Mouse (Mus musculus) megakaryocyte-erythroid progenitor cell, adult 5-6 weeks (primary cell): ENCODE data around the gene Surf2. TPM values are rescaled to one million over a fixed set of nuclear protein-coding genes. Genes with fewer than 3 reads are reported as not detected.
A peak's percentile ranks its signal among the peaks of the same experiment; 100 is the strongest.

Experiments
- ATAC-seq: replicated peaks from 2 replicates; pipeline ENCODE4 v1.8.0; 2016; ENCODE audit warnings: mild to moderate bottlenecking, inconsistent platforms; ENCODE audit not compliant: severe bottlenecking, poor library complexity, low FRiP score, low TSS enrichment
- total RNA-seq, 2 experiments: library from RNA; stranded (forward) in 1 of 2; stranded (reverse) in 1 of 2; fragments of 200-1000, 215-1000 nt in 1 of 2; fragments of >200 nt in 1 of 2; fragmentation: Nextera tagmentation in 1 of 2; gene quantifications; 2 replicates each; pipeline ENCODE4 v1.2.3; 2014 to 2017

Surf2 gene
- total RNA-seq, 2 experiments from 2014 or later: 80.3 to 146 TPM

DNA sequence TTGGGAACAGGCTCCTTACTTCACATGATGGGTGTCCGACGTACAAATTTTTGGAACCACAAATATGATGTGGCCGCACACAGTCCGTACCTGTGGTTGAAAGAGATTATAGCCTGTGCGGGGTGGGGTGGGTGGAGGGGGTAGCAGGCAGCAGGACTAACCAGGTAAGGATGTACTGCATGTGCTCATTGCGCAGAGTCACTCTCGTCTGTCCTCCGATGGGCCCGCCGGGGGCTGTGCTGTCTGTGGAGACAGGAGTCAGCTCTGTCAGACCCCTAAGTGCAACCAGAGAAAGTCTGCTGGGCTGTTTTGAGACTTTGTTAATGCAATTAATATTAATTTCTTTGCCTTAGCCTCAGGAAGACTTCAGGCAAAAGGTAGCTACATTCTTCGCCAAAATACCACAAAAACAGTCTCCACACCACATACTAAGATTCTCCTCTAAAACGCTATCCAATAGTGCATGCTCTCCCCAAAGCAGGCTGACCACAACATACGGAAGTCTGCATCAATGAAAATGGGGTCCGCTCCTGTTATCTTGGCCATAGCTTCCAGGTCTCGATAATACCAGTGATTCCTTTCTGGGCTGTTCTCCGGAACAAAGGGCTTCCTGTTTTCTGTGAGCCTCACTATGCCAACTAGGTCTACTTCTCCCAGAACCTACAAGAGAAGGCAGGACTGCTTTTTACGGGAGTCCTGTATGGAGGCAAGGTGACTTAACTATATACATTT lies 2.6 kb upstream of the Surf2 start:
- no peak for ATAC-seq

DNA sequence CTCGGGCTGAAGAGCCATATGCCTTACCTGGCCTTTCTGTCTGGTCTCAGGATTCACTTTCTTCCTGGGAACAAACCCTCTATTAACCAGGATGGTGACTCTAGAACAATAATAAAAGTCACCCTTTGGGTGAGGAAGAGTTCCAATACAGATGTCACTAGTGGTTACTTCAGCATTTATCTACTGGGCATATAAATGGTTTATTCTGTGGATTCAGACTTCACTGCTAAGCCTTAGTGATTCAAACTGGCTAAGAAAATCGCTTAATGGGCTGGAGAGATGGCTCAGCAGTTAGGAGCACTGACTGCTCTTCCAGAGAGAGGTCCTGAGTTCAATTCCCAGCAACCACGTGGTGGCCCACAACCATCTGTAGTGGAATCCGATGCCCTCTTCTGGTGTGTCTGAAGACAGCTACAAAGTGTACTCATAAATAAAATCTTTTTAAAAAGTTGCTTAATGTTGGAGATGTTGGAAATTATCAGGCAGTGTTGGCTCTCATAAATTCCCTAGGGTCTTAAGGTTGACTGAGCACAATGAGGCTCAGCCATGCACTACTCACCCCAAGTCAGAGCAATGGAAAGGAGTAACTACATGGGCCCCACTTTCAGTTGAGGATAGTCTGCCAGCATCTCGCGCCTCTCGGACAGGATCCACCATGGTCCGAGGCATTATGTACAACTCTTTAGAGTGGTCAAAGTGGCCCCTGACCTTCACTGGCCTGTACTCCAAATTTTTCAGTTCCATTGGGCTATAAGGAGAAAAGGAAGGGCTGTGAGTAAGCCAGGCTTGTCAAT lies 1.8 kb upstream of the Surf2 start:
- no peak for ATAC-seq

DNA sequence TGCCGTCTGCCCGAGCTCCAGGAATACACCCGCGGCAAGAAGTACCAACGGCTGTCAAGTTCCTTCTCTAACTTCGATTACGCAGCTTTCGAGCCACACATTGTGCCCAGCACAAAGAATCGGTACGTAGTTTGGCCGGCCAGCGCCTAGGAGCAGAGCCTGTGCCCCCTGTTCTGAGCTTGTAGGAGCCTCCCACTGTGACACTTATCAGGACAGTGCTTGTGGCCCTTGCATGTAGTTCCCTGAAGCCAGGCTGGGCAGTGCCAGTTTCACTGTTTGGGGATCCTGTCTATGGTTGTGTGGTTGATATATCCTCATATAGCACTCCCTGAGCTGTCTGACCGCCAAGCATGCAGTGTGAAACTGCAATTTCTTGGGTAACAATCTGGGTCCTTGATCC lies 571 bp downstream of the Surf2 start:
- peak; percentile 46 for ATAC-seq

DNA sequence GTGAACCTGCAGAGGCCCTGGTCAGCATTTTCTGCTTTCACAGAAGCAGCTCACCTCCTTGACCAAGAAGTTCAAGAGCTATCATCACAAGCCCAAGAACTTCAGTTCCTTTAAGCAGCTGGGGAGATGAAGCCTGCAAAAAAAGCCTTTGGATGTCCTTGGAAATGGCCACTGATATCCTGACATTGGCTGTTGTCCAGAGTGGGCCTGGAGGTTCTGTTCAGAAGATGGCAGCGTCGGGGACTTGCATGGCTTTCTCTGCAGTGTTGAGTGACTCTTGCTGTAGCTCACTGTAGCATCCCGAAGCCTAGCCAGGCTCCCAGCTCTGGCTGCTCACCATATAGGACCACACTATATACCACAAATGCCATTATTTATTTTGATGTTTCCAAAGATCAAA lies 3.5 kb downstream of the Surf2 start:
- ATAC-seq: no peak

DNA sequence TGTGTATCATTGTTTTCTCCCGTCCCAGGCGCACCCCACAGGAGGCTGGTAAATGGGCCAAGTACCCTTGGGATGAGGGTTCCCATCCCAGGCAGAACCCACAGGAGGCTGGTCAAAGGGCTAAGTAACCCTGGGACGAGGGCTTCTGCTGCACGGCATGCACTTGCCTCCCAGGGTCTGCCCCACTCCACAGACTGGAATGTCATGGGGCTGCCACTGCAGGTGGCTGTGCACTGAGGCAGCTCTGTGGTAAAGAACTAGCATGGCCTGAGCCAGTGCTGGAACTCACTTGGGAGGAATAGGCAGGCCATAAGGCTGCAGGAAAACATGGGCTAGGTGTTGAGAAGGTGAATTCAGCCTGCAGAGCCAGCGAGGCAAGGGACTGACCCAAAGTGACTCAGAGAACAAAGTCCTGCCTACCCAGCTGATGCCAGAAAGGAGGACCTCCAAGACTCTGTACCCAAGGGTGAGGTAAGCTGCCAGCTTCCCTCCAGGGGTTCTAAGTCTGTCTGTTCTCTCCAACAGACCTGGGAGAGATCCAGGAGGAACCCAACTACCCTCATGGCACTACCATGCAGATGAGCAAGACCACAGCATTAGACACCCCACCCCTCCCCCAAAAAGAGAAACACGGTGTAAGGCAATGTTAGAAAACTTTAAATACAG lies 4.2 kb downstream of the Surf2 start:
- no peak for ATAC-seq

DNA sequence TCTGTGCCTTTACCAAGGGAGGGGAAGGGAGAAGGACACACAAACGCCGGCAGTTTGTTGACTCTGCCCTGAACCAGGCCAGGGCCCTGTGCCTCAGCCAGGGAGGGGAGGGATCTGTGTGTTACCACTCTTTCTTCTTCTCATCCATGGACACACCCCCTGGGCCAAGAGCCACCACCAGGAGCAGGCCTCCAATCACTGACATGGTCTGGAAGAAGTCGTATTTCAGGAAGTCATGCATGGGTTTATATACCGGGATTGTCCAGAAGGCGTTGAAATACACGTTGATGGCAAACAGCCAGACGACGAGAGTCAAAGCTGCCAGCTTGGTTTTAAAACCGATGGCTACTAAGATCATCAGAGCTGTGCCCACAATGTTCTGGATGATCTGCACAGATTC lies 5.6 kb downstream of the Surf2 start:
- no peak for ATAC-seq

DNA sequence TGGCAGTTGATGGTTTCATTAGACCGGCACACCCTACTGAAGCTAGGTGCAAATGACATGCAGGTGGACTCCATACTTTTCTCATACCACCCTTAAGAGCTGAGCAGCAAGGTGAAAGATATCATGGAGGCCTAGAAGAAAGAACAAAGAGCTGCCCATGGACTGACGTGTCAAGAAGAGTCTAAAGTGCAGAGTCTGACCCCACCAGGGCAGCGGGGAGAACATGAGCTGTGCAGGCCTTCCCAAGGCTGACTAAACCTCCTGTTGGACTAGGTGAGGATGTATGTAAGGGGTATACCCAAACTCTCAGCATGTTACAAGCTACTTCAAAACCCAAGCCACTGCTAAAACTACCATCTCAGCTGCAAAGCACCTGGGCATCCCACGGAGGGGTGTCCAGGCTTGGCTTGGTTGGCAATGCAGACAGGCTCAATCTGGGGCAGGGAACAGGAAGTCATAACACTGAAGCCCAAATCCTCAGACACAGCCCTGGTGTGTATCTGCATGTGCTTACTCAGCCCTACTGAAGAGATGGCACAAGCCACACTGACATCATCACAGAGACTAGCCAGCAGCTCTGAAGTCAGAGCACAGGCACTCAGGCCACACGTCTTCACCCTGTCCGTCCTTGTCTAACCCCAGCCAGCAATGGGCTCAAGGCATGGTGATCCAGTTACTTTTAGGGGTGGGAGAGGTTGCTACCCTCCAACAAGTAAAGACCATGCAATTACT lies 11.7 kb downstream of the Surf2 start:
- ATAC-seq: no peak

DNA sequence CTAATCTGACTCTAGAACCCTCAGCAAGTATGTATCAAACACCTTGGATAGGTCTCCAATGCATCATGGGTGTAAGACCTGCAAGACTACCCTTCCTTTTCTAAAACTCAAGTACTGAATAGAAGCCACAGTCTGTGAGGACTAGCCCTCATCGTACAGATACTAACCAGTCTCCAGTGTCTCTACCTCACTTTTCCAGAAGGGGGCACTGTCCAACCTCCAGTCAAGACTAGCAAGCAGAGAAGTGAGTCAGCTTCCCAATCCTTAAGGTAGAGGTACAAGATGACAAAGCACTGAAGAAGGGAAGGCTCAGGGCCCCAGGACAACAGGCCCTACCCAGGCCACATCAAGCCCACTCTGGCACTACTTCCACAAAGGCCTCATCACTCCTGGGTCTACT lies 14.2 kb downstream of the Surf2 start:
- peak; percentile 34; the same call in 1 of the 2 replicates for ATAC-seq

DNA sequence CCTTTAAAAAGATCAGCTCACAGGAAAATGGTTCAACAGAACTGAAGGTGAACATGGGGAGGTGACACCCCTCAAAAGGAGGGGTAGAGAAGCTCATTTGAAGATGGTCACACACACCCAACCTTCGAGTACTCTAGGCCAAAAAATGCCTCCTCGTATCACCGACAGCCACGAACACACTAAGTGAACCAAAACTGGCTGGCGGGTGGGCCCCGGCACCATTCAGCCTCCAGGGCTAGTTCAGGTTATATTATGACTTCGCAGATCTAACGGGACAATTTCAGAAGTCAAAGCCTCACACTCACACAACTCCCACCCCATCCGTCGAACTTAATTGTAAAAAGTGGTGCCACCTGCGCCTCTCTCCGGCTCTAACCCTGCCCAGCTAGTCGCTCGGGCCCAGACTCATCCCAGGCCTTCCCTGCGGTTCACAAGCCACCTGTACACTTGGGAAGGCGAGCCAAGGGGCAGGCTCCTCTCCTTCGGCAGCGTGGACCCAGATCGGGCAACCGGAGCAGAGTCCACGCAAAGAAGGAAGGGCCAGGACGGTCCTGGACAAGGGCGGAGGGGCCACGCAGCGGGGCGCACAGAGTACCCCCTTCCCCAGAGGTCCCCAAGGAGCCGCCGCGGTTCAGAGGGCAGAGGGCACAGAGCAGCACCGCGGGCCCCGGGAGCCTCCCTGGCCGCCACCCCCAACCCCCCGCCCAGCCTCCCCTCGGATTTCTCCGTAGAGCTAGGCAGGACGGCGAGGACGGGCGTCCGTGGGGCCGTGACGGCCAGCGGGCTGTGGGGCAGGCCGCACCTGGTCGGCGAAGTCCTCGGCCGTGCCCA lies 16.5 kb downstream of the Surf2 start:
- ATAC-seq: 0 out of 2 replicates have a peak, but pooled peaks have one; percentile 10

DNA sequence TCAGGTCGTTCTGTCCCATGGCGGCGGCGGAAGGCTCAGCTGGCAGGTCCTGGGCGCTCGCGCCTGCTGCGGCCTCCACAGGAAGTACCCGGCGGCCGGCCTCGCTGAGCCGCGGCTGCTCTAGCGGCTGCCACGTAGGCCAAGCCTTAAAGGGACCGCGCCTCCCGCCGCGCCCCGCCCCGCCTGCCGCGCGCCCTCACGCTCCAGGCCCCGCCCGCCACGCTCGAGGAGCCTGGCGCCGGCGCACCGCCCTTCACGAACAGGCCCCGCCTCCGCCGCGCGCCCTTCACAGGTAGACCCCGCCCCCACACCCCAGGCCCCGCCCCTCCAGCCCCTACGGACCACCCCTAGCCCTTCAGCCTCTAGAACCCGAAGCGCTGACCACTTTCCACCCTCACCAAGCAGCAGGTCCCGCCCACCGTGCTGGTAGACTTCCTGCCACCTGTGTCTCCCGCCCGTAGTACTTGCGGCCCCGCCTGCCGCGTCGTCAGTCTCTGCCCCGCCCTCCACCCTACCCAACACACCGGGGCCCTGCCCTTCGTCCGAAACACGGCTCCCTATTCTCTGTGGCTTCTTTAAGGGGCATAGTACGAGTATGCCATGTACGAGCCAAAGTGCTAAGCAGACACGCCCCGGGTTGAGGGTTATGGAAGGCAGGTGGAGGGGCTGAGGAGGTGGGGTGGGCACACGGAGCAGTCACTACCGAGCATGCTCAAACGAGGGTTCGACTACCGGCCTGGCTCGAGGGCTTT lies 17.3 kb downstream of the Surf2 start, which contains the start of the genes Surf4 and Stkld1:
Gene Surf4, minus strand, starts transcription at position 625 of the 752 bp plus-strand sequence.
Gene Stkld1, plus strand, starts transcription at position 744 of the 752 bp plus-strand sequence.
- peak; percentile 93 for ATAC-seq

DNA sequence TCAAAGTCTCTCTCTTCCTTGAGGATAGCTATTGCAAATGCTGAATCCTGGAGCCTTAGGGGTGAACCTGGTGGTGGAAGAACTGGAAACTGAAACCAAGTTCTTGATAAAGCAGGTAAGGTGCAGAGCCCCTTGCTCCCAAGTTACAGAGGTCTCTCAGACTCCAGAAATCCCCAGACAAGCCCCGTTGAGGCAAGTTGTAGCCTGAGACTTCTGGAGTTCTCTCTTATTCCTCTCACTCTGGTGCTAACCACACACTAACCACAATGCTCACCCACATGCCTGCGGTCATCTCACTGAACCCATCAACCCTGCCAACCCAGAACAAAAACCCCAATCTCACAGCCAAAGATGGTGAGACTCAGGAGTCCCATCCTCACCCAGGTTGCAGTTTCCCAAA lies 19.1 kb downstream of the Surf2 start:
- ATAC-seq: no peak

DNA sequence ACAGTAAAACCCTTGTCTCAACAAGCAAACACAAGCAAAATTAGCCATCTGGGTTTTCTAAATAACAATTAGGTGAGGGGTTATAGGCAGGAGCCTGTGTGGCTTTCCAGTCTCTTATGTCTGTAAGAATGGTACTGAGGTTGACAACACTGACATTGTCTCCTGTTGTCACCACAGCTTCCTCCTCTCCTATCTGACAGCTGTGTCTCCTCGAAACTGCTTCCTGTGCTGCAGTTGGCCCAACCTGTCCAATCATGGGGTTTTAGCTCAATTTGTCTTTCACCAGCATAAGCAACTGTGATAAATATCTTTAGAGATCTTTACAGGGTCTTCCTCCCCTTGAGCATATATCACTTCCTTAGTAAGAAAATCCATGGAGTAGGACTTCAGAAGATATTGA lies 20.3 kb downstream of the Surf2 start:
- ATAC-seq: no peak

DNA sequence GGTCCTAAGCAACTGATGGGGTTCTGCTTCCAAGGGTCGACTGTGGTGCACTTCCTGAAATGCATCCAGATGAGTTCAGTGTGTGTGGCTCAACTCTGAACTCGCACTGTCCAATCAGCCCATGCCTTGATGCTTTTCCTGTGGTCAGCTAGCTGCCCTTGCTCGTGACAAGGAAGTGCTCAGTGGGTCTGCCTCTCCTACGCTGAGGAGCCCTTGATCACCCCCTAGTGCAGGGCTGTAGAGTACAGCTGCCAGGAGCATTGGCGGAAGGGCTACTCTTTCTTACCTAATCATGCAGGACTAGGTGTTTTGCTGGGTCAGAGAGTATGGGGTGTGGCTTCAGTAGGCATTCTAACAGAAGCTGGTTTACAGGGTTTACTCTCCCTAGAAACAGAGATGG lies 25.4 kb downstream of the Surf2 start:
- ATAC-seq: peak; percentile 69; the same call in 1 of the 2 replicates

DNA sequence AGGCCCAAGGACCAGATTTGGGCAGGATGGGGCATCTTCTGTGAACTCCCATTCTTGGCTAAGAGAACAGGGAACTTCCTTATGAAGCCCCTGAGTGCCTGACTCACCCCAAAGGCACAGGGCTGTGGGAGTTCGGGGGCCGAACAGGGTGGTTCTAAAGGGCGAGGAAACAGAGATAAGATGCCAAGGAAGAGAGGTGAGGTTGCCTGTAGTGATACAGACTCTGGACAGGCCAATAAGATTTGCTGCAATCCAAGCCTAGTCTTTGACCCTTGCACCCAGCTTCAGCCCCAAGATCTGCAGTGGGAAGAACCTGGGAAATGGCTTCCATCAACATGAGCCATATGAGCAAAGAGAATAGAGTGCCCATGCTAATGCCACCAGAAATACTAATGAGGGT lies 27.1 kb downstream of the Surf2 start:
- ATAC-seq: no peak

DNA sequence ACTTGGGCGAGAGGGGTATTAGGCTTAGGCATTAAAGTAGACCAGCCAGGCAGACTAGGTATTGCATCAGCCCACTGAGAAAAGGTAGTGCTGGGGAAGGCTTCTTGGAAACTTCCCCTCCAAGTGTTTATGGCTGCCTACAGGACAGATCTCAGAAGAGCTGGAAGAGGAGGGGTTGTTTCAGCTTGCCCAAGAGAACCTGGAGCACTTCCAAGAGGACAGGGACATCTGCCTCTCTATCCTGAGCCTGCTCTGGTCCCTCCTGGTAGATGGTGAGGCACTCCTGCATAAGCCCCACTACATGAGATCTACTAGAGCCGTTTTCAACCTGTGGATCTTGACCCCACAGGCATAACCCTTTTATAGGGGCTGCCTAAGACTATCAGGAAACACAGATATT lies 34.2 kb downstream of the Surf2 start:
- no peak for ATAC-seq

DNA sequence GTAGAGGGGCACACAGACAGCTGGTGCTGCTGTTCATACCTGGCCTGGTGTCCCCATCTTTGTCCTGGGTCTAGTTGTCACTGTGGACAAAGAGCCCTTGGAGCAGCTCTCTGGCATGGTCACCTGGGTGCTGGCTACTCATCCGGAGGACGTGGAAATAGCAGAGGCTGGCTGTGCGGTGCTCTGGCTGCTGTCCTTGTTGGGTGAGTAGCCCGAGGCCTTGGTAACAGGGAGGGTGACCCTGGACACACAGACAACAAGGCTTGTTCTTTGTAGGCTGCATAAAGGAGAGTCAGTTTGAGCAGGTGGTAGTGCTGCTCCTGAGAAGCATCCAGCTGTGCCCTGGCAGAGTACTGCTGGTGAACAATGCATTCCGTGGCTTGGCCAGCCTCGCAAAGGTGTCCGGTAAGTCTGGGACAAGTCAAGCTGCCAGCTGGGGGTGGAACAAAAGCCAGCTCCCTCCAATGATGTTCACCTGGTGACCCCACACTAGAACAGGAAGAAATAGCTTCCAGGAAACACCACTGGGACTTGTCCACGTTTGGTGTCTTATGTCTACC lies 35.3 kb downstream of the Surf2 start:
- ATAC-seq: no peak

DNA sequence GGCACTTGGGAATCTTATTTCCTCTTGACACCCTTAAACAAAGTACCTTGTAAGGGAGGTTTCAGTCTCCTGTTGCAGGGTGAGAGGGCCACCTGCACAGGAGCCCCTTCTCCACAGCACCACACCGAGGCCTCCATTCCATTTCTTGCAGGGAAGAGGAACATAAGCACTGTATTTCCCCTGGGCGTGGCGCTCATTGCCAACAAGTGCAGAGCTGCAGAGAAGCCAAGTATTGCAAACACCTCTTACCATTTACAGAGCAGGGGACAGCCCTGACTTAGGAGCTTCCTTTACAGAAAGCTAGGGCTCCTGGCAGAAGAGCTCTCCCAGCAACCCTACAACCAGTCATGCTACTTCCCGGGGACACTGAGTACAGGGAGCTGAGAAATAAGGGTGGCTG lies 36.0 kb downstream of the Surf2 start:
- ATAC-seq: no peak

DNA sequence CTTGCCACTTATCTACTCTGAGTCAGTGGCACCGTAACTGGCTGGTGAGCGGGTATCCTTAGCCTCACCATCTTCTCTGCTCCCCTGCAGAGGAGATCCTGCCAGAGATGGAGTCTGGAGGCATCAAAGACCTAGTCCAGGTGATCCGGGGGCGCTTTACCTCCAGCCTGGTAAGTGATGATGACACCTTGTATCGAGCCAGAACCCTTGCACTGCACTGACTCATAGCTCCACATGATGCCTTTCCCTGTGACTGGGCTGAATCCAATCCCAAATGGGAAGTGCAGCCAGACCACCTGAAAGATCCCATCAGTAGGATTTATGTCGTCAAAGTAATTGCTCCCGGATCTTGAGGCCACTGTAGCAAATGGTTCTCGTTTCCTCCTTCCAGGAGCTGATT lies 36.7 kb downstream of the Surf2 start:
- ATAC-seq: no peak
